Mouse (Mus musculus): ENCODE measurements around the gene Ildr2.

DNA sequence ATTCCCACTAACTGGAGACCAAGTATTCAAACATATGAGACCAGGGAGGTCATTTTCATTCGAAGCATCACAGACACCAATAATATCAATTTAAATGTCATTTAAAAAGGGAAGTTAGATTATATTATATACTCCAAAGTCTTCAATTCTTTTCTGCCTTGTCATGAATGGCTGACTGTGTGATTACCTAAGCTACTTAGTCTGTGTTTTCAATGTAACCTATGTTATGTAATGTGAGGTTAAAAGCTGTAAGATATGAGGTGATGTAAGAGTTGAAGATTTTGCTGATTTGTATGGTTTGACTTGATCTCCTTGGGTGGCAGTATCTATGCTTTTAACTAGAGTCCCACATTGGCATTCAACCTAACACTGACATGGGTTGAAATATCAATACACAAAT, 88.6 kb downstream of the Ildr2 start:
- TF ChIP-seq MXI1 (IDR thresholded peaks at IDR 0.05; ENCODE audit: low read depth, low read length) = no peak
- no peak for TF ChIP-seq CHD2 (IDR thresholded peaks at IDR 0.05; ENCODE audit: low read length)
- TF ChIP-seq EP300 (IDR thresholded peaks at IDR 0.05; ENCODE audit: low read length) = no peak
- no peak for TF ChIP-seq CTCF (conservative IDR thresholded peaks at IDR 0.05 in 1 of 2, IDR thresholded peaks at IDR 0.05 in 1 of 2; ENCODE audit: low read depth in 2 of 2, low read length in 2 of 2)
- no peak for TF ChIP-seq SIN3A (IDR thresholded peaks at IDR 0.05; ENCODE audit: low read length)
- TF ChIP-seq BHLHE40 (IDR thresholded peaks at IDR 0.05; ENCODE audit: low read depth, low read length) = no peak
- TF ChIP-seq ZC3H11A (IDR thresholded peaks at IDR 0.05; ENCODE audit: low read depth, low read length) = no peak
- no peak for TF ChIP-seq RAD21 (IDR thresholded peaks at IDR 0.05; ENCODE audit: low read depth, low read length)
- no peak for TF ChIP-seq POLR2A (IDR thresholded peaks at IDR 0.05; ENCODE audit: low read depth, low read length)
- TF ChIP-seq GABPA (IDR thresholded peaks at IDR 0.05; ENCODE audit: insufficient replicate concordance, low read depth, low read length) = no peak
- TF ChIP-seq POLR2AphosphoS2 (IDR thresholded peaks at IDR 0.05; ENCODE audit: low read depth, low read length) = no peak
- no peak for TF ChIP-seq MAX (IDR thresholded peaks at IDR 0.05; ENCODE audit: low read length)
- TF ChIP-seq HCFC1 (IDR thresholded peaks at IDR 0.05; ENCODE audit: low read depth, low read length) = no peak

All from CH12.LX (cell line).